Mouse (Mus musculus): ENCODE data around the gene Lrch3. TPM values are rescaled to one million over a fixed set of nuclear protein-coding genes. Genes with fewer than 3 reads are reported as not detected.
A peak's percentile ranks its signal among the peaks of the same experiment; 100 is the strongest.
"Not testable (repeated sequence)": the region's sequence is repeated elsewhere in the genome, so short reads cannot be mapped to it uniquely, and the experiment has no call there.

Lrch3 gene
- polyA plus RNA-seq, 1 experiment from 2014 or later = 51.7 TPM

- peaks cover 65% of the 10 kb centered on the region for H3K36me3 ChIP-seq (ENCODE audit: control insufficient read depth, insufficient read depth, low read length)
- no peaks in the 10 kb centered on the region for H3K27me3 ChIP-seq (ENCODE audit: control insufficient read depth, insufficient read depth, low read length)
- no peak for DNase-seq
- WGBS = 96% methylated on average over 2 of the region's 2 CpGs
- no peaks in the 10 kb centered on the region for H3K9me3 ChIP-seq (ENCODE audit: control insufficient read depth, low read length)
- no peak for ATAC-seq (ENCODE audit: low FRiP score, low TSS enrichment)
- H3K4me3 ChIP-seq (replicated peaks; ENCODE audit: low read depth, low read length) = no peak overlapping the region
- H3K27ac ChIP-seq (replicated peaks; ENCODE audit: low read depth, low read length) = no peak overlapping the region
- H3K4me1 ChIP-seq (ENCODE audit: control insufficient read depth, insufficient read depth, low read length) = no peaks in the 10 kb centered on the region
- no peak overlapping the region for H3K4me2 ChIP-seq (ENCODE audit: low read length)
- no peak overlapping the region for H3K9ac ChIP-seq (replicated peaks; ENCODE audit: low read length)
Measured at GRCm38 (mm10) chr16:32901360-32902050, 12.4 kb upstream of the Lrch3 start.

GRCm38 (mm10) chr16:32902051-32902428 is 11.9 kb upstream of the Lrch3 start:
- no peaks in the 10 kb centered on the region for H3K4me1 ChIP-seq (ENCODE audit: control insufficient read depth, insufficient read depth, low read length)
- H3K27ac ChIP-seq (replicated peaks; ENCODE audit: low read depth, low read length) = no peak overlapping the region
- H3K9me3 ChIP-seq (ENCODE audit: control insufficient read depth, low read length) = no peaks in the 10 kb centered on the region
- ATAC-seq (ENCODE audit: low FRiP score, low TSS enrichment) = no peak
- peaks cover 67% of the 10 kb centered on the region for H3K36me3 ChIP-seq (ENCODE audit: control insufficient read depth, insufficient read depth, low read length)
- H3K9ac ChIP-seq (replicated peaks; ENCODE audit: low read length) = no peak overlapping the region
- WGBS = 71% methylated on average over 3 of the region's 3 CpGs
- no peak overlapping the region for H3K4me2 ChIP-seq (ENCODE audit: low read length)
- DNase-seq = no peak
- H3K27me3 ChIP-seq (ENCODE audit: control insufficient read depth, insufficient read depth, low read length) = no peaks in the 10 kb centered on the region
- H3K4me3 ChIP-seq (replicated peaks; ENCODE audit: low read depth, low read length) = no peak overlapping the region

DNA sequence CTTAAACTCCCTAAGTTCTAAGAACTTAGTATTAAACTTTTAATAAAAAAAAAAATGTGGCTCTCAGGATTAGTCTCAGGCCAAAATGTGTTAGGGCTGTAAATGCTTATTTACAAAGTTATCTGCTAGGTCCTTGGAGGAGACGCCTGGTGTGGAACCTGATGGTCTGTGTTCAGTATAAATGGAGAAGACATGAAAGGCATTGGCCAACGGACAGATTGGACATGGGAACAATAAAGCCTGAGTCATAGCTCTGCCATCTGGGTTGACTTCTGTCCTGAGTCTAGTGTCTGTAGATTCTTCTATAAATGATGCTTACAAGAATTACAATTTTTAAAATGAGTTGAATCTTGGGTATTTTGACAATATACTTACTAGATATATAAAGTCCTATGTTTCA is 7.7 kb upstream of the Lrch3 start:
- H3K9ac ChIP-seq (replicated peaks; ENCODE audit: low read length) = no peak overlapping the region
- 89% methylated on average over 2 of the region's 2 CpGs for WGBS
- no peak for DNase-seq
- H3K4me1 ChIP-seq (ENCODE audit: control insufficient read depth, insufficient read depth, low read length) = no peaks in the 10 kb centered on the region
- no peak overlapping the region for H3K4me2 ChIP-seq (ENCODE audit: low read length)
- no peaks in the 10 kb centered on the region for H3K9me3 ChIP-seq (ENCODE audit: control insufficient read depth, low read length)
- H3K27me3 ChIP-seq (ENCODE audit: control insufficient read depth, insufficient read depth, low read length) = no peaks in the 10 kb centered on the region
- ATAC-seq (ENCODE audit: low FRiP score, low TSS enrichment) = no peak
- peaks cover 38% of the 10 kb centered on the region for H3K36me3 ChIP-seq (ENCODE audit: control insufficient read depth, insufficient read depth, low read length)
- no peak overlapping the region for H3K27ac ChIP-seq (replicated peaks; ENCODE audit: low read depth, low read length)
- H3K4me3 ChIP-seq (replicated peaks; ENCODE audit: low read depth, low read length) = no peak overlapping the region

GRCm38 (mm10) chr16:32906727-32907126 is 7.2 kb upstream of the Lrch3 start:
- DNase-seq = no peak
- H3K4me1 ChIP-seq (ENCODE audit: control insufficient read depth, insufficient read depth, low read length) = no peaks in the 10 kb centered on the region
- H3K9me3 ChIP-seq (ENCODE audit: control insufficient read depth, low read length) = no peaks in the 10 kb centered on the region
- 88% methylated on average over 8 of the region's 8 CpGs for WGBS
- no peak overlapping the region for H3K27ac ChIP-seq (replicated peaks; ENCODE audit: low read depth, low read length)
- H3K4me3 ChIP-seq (replicated peaks; ENCODE audit: low read depth, low read length) = no peak overlapping the region
- ATAC-seq (ENCODE audit: low FRiP score, low TSS enrichment) = no peak
- H3K4me2 ChIP-seq (ENCODE audit: low read length) = no peak overlapping the region
- H3K9ac ChIP-seq (replicated peaks; ENCODE audit: low read length) = no peak overlapping the region
- H3K36me3 ChIP-seq (ENCODE audit: control insufficient read depth, insufficient read depth, low read length) = peaks cover 34% of the 10 kb centered on the region
- no peaks in the 10 kb centered on the region for H3K27me3 ChIP-seq (ENCODE audit: control insufficient read depth, insufficient read depth, low read length)

DNA sequence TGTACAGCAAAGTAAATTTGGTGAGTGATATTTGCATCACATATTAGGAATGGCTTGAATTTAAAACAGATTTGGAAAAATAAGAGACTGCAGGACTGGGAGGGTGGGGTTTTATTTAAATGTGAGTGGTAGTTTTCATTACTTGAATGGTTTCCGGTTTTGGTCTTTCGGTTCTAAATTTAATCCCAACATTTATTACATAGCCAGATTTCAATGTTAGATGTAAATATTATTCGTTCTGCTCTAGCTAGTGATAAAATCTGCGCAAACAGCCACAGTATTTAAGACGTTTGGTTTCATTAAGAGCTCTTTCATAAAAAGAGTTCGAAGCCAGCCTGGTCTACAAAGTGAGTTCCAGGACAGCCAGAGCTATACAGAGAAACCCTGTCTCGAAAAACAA is 688 bp upstream of the Lrch3 start:
- no peak for DNase-seq
- Histone ChIP-seq H3K4me1 (ENCODE audit: control insufficient read depth, insufficient read depth, low read length) (peaks cover 8% of the 10 kb centered on the region; the same call in 1 of the 2 replicates), H3K9me3 (ENCODE audit: control insufficient read depth, low read length) (no peaks in the 10 kb centered on the region), H3K4me3 (replicated peaks; ENCODE audit: low read depth, low read length) (0 out of 2 replicates have a peak overlapping the region, but pooled peaks have one; percentile 95), H3K36me3 (ENCODE audit: control insufficient read depth, insufficient read depth, low read length) (0 out of 2 replicates have a peak, but pooled peaks cover 2% of the 10 kb centered on the region), H3K27ac (replicated peaks; ENCODE audit: low read depth, low read length) (no peak overlapping the region), H3K9ac (replicated peaks; ENCODE audit: low read length) (no peak overlapping the region), H3K27me3 (ENCODE audit: control insufficient read depth, insufficient read depth, low read length) (no peaks in the 10 kb centered on the region), H3K4me2 (ENCODE audit: low read length) (peak overlapping the region; percentile 69; the same call in 1 of the 2 replicates)
- WGBS = 67% methylated on average over 7 of the region's 7 CpGs
- no peak for ATAC-seq (ENCODE audit: low FRiP score, low TSS enrichment)

GRCm38 (mm10) chr16:32915292-32916068 is 1.6 kb downstream of the Lrch3 start:
- ATAC-seq (ENCODE audit: low FRiP score, low TSS enrichment) = no peak
- Histone ChIP-seq H3K9ac (replicated peaks; ENCODE audit: low read length) (no peak overlapping the region), H3K9me3 (ENCODE audit: control insufficient read depth, low read length) (no peaks in the 10 kb centered on the region), H3K27ac (replicated peaks; ENCODE audit: low read depth, low read length) (no peak overlapping the region), H3K27me3 (ENCODE audit: control insufficient read depth, insufficient read depth, low read length) (no peaks in the 10 kb centered on the region), H3K36me3 (ENCODE audit: control insufficient read depth, insufficient read depth, low read length) (0 out of 2 replicates have a peak, but pooled peaks cover 2% of the 10 kb centered on the region), H3K4me3 (replicated peaks; ENCODE audit: low read depth, low read length) (peak overlapping the region; percentile 95), H3K4me1 (ENCODE audit: control insufficient read depth, insufficient read depth, low read length) (peaks cover 8% of the 10 kb centered on the region; the same call in 1 of the 2 replicates), H3K4me2 (ENCODE audit: low read length) (peak overlapping the region; percentile 69)
- 75% methylated on average over 9 of the region's 9 CpGs for WGBS
- DNase-seq = no peak

- not testable (repeated sequence) for H3K9me3 ChIP-seq (ENCODE audit: control insufficient read depth, low read length); H3K4me3 ChIP-seq (replicated peaks; ENCODE audit: low read depth, low read length); ATAC-seq (ENCODE audit: low FRiP score, low TSS enrichment); H3K4me2 ChIP-seq (ENCODE audit: low read length); H3K4me1 ChIP-seq (ENCODE audit: control insufficient read depth, insufficient read depth, low read length); H3K27ac ChIP-seq (replicated peaks; ENCODE audit: low read depth, low read length); H3K9ac ChIP-seq (replicated peaks; ENCODE audit: low read length); H3K36me3 ChIP-seq (ENCODE audit: control insufficient read depth, insufficient read depth, low read length); H3K27me3 ChIP-seq (ENCODE audit: control insufficient read depth, insufficient read depth, low read length); DNase-seq
- 92% methylated on average over 9 of the region's 9 CpGs for WGBS
Measured at GRCm38 (mm10) chr16:32926629-32927028, 12.7 kb downstream of the Lrch3 start.

GRCm38 (mm10) chr16:32927044-32927443 is 13.1 kb downstream of the Lrch3 start:
- Histone ChIP-seq H3K9ac (replicated peaks; ENCODE audit: low read length) (no peak overlapping the region), H3K4me3 (replicated peaks; ENCODE audit: low read depth, low read length) (no peak overlapping the region), H3K27me3 (ENCODE audit: control insufficient read depth, insufficient read depth, low read length) (no peaks in the 10 kb centered on the region), H3K36me3 (ENCODE audit: control insufficient read depth, insufficient read depth, low read length) (0 out of 2 replicates have a peak, but pooled peaks cover 10% of the 10 kb centered on the region), H3K9me3 (ENCODE audit: control insufficient read depth, low read length) (no peaks in the 10 kb centered on the region), H3K4me1 (ENCODE audit: control insufficient read depth, insufficient read depth, low read length) (no peaks in the 10 kb centered on the region), H3K27ac (replicated peaks; ENCODE audit: low read depth, low read length) (no peak overlapping the region), H3K4me2 (ENCODE audit: low read length) (no peak overlapping the region)
- ATAC-seq (ENCODE audit: low FRiP score, low TSS enrichment) (no peak), DNase-seq (no peak)
- 98% methylated on average over 8 of the region's 8 CpGs for WGBS
